Mouse (Mus musculus) erythroblast, embryonic 14.5 days (primary cell): ENCODE results near the gene Nln.

Experiments
- GATA1 ChIP-seq: IDR thresholded peaks from 2 replicates; pipeline ENCODE4 v1.6.1; 2012; ENCODE audit warnings: low read length, inconsistent platforms, mixed read lengths
- TAL1 ChIP-seq: IDR thresholded peaks from 3 replicates; pipeline ENCODE4 v1.6.1; 2012; ENCODE audit warnings: low read length, inconsistent platforms, mixed read lengths

- no peak for TF ChIP-seq GATA1
- no peak for TF ChIP-seq TAL1
Observed at GRCm38 (mm10) chr13:104005231-104005845, 104.1 kb downstream of the Nln start.
